Mouse (Mus musculus): ENCODE results near the gene Fam171a1. TPM values are rescaled to one million over a fixed set of nuclear protein-coding genes. Genes with fewer than 3 reads are reported as not detected.
"Not testable (repeated sequence)": the region's sequence is repeated elsewhere in the genome, so short reads cannot be mapped to it uniquely, and the experiment has no call there.

Fam171a1 gene
- polyA plus RNA-seq, 1 experiment = 13.5 TPM

GRCm38 (mm10) chr2:3169403-3169747, 55.4 kb downstream of the Fam171a1 start:
- no peak for TF ChIP-seq MAX (IDR thresholded peaks at IDR 0.05; ENCODE audit: low read depth)
- no peak for TF ChIP-seq SRF (IDR thresholded peaks at IDR 0.05; ENCODE audit: control insufficient read depth, insufficient read length, low read depth)
- TF ChIP-seq TCF3 (IDR thresholded peaks at IDR 0.05; ENCODE audit: insufficient read length, low read depth) = no peak
- no peak for TF ChIP-seq TCF12 (IDR thresholded peaks at IDR 0.05; ENCODE audit: insufficient read depth, poor library complexity, severe bottlenecking)
- TF ChIP-seq E2F4 (IDR thresholded peaks at IDR 0.05; ENCODE audit: insufficient read depth) = no peak
- no peak for TF ChIP-seq POLR2A (IDR thresholded peaks at IDR 0.05; ENCODE audit: insufficient read length, low read depth)
- no peak for TF ChIP-seq MYOD1 (IDR thresholded peaks at IDR 0.05; ENCODE audit: control insufficient read depth in 1 of 3, insufficient read length in 2 of 3, low read depth in 2 of 3)
- TF ChIP-seq CEBPB (IDR thresholded peaks at IDR 0.05; ENCODE audit: insufficient read depth, poor library complexity, severe bottlenecking) = no peak
- no peak for TF ChIP-seq POLR2AphosphoS2 (IDR thresholded peaks at IDR 0.05; ENCODE audit: insufficient read length, low read depth)
- TF ChIP-seq REST (IDR thresholded peaks at IDR 0.05; ENCODE audit: insufficient read depth, insufficient read length) = no peak
- TF ChIP-seq USF1 (IDR thresholded peaks at IDR 0.05; ENCODE audit: low read depth) = no peak
- TF ChIP-seq MYOG (IDR thresholded peaks at IDR 0.05; ENCODE audit: control insufficient read depth in 1 of 3, insufficient read depth in 1 of 3, insufficient read length in 2 of 3, low read depth in 2 of 3) = no peak
- Histone ChIP-seq H3K79me2 (ENCODE audit: control insufficient read depth, insufficient read depth) (peaks cover 9% of the 10 kb centered on the region), H3K4me3 (no peak overlapping the region), H3K27me3 (ENCODE audit: control insufficient read depth, insufficient read depth, insufficient read length) (no peaks in the 10 kb centered on the region), H3K36me3 (ENCODE audit: control insufficient read depth, insufficient read depth) (no peaks in the 10 kb centered on the region), H3ac (ENCODE audit: control insufficient read depth, insufficient read length) (no peak overlapping the region), H3K4me2 (ENCODE audit: low read depth) (no peak overlapping the region)

DNA sequence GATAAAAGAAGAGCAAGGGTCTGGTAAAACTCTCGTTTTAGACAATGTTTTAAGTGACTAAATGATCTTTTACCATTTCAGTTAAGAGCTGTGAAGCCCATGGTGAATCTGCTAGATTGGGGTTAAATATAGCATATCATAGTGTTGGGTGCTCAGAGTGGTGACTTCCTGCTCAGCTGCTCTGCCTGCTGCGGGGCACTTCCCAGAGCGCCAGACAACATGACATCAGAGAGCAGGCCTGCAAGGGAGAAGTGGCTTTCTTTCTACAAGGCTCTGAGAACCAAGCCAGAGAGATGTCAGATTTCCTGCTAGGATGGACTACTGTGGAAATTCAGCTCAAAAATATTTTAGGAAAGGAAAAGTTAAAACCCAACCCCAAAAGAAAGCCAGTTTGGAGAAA, 57.8 kb downstream of the Fam171a1 start:
- TF ChIP-seq MYOG (IDR thresholded peaks at IDR 0.05; ENCODE audit: control insufficient read depth in 1 of 3, insufficient read depth in 1 of 3, insufficient read length in 2 of 3, low read depth in 2 of 3) (peak in 1 of 3 experiments; percentile 53), MYOD1 (IDR thresholded peaks at IDR 0.05; ENCODE audit: control insufficient read depth in 1 of 3, insufficient read length in 2 of 3, low read depth in 2 of 3) (peak in 2 of 3 experiments; percentile 28 to 61), TCF12 (IDR thresholded peaks at IDR 0.05; ENCODE audit: insufficient read depth, poor library complexity, severe bottlenecking) (no peak), POLR2AphosphoS2 (IDR thresholded peaks at IDR 0.05; ENCODE audit: insufficient read length, low read depth) (no peak)
- no peaks in the 10 kb centered on the region for H3K36me3 ChIP-seq (ENCODE audit: control insufficient read depth, insufficient read depth)
- H3ac ChIP-seq (ENCODE audit: control insufficient read depth, insufficient read length) = no peak overlapping the region
- no peak overlapping the region for H3K4me3 ChIP-seq
- peaks cover 16% of the 10 kb centered on the region for H3K79me2 ChIP-seq (ENCODE audit: control insufficient read depth, insufficient read depth)
- no peaks in the 10 kb centered on the region for H3K27me3 ChIP-seq (ENCODE audit: control insufficient read depth, insufficient read depth, insufficient read length)
- H3K4me2 ChIP-seq (ENCODE audit: low read depth) = peak overlapping the region; percentile 41

DNA sequence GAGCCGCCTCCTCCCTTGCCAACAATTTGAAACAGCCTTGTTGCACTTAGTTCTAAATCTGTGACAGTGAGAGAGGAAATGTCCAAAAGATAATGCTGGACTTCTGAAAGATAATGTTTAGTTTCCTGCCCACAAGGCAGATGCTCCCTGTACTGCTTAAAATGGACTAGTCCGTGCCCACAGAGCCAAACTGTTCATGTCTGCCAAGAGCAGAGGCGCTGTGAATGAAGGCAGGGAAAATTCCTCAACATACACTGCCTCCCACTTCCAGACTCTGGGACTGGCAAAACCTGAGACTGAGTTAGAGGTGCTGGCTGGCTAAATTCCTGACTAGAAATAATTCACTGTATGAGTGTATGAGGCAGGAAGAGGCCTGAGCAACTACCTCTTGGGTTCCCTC, 58.6 kb downstream of the Fam171a1 start:
- Histone ChIP-seq H3ac (ENCODE audit: control insufficient read depth, insufficient read length) (no peak overlapping the region), H3K4me3 (no peak overlapping the region), H3K36me3 (ENCODE audit: control insufficient read depth, insufficient read depth) (no peaks in the 10 kb centered on the region), H3K79me2 (ENCODE audit: control insufficient read depth, insufficient read depth) (peaks cover 17% of the 10 kb centered on the region), H3K27me3 (ENCODE audit: control insufficient read depth, insufficient read depth, insufficient read length) (no peaks in the 10 kb centered on the region), H3K4me2 (ENCODE audit: low read depth) (peak overlapping the region; percentile 41)
- TF ChIP-seq USF1 (IDR thresholded peaks at IDR 0.05; ENCODE audit: low read depth) (no peak), POLR2AphosphoS2 (IDR thresholded peaks at IDR 0.05; ENCODE audit: insufficient read length, low read depth) (no peak), MAX (IDR thresholded peaks at IDR 0.05; ENCODE audit: low read depth) (no peak), MYOD1 (IDR thresholded peaks at IDR 0.05; ENCODE audit: control insufficient read depth in 1 of 3, insufficient read length in 2 of 3, low read depth in 2 of 3) (no peak)

GRCm38 (mm10) chr2:3174890-3175289, 60.9 kb downstream of the Fam171a1 start:
- H3K4me2 ChIP-seq (ENCODE audit: low read depth) = no peak overlapping the region
- no peak overlapping the region for H3K4me3 ChIP-seq
- no peaks in the 10 kb centered on the region for H3K27me3 ChIP-seq (ENCODE audit: control insufficient read depth, insufficient read depth, insufficient read length)
- peaks cover 9% of the 10 kb centered on the region for H3K79me2 ChIP-seq (ENCODE audit: control insufficient read depth, insufficient read depth)
- H3K36me3 ChIP-seq (ENCODE audit: control insufficient read depth, insufficient read depth) = no peaks in the 10 kb centered on the region
- TF ChIP-seq TCF12 (IDR thresholded peaks at IDR 0.05; ENCODE audit: insufficient read depth, poor library complexity, severe bottlenecking) (no peak), TCF3 (IDR thresholded peaks at IDR 0.05; ENCODE audit: insufficient read length, low read depth) (no peak), MYOG (IDR thresholded peaks at IDR 0.05; ENCODE audit: control insufficient read depth in 1 of 3, insufficient read depth in 1 of 3, insufficient read length in 2 of 3, low read depth in 2 of 3) (no peak), MYOD1 (IDR thresholded peaks at IDR 0.05; ENCODE audit: control insufficient read depth in 1 of 3, insufficient read length in 2 of 3, low read depth in 2 of 3) (no peak), E2F4 (IDR thresholded peaks at IDR 0.05; ENCODE audit: insufficient read depth) (no peak), SRF (IDR thresholded peaks at IDR 0.05; ENCODE audit: control insufficient read depth, insufficient read length, low read depth) (no peak), USF1 (IDR thresholded peaks at IDR 0.05; ENCODE audit: low read depth) (no peak), REST (IDR thresholded peaks at IDR 0.05; ENCODE audit: insufficient read depth, insufficient read length) (no peak), MAX (IDR thresholded peaks at IDR 0.05; ENCODE audit: low read depth) (no peak), POLR2A (IDR thresholded peaks at IDR 0.05; ENCODE audit: insufficient read length, low read depth) (no peak), CEBPB (IDR thresholded peaks at IDR 0.05; ENCODE audit: insufficient read depth, poor library complexity, severe bottlenecking) (no peak), POLR2AphosphoS2 (IDR thresholded peaks at IDR 0.05; ENCODE audit: insufficient read length, low read depth) (no peak)
- H3ac ChIP-seq (ENCODE audit: control insufficient read depth, insufficient read length) = no peak overlapping the region

DNA sequence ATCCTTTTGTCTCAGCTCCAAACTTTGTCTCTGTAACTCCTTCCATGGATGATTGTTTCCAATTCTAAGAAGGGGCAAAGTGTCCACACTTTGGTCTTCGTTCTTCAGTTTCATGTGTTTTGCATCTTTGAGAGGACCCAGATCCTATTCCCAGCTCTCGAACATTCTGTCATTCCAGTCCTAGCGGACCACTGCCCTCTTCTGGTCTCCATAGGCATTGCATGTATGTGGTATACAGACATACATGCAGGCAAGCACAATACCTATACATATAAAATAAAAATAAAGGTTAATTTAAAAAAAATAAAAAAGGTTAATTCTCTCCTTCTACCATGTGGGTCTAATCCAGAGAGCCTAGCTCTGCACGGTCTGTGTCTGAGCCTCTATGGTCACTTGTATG, 62.0 kb downstream of the Fam171a1 start:
- H3K4me2 ChIP-seq (ENCODE audit: low read depth); H3K79me2 ChIP-seq (ENCODE audit: control insufficient read depth, insufficient read depth); H3ac ChIP-seq (ENCODE audit: control insufficient read depth, insufficient read length); H3K4me3 ChIP-seq; H3K36me3 ChIP-seq (ENCODE audit: control insufficient read depth, insufficient read depth); H3K27me3 ChIP-seq (ENCODE audit: control insufficient read depth, insufficient read depth, insufficient read length): not testable (repeated sequence)

Measured in myocyte (in vitro differentiated cells).